Mouse (Mus musculus) kidney, postnatal 0 days (tissue): ENCODE measurements around the gene Wdr66. TPM values are rescaled to one million over a fixed set of nuclear protein-coding genes. Genes with fewer than 3 reads are reported as not detected.
A peak's percentile ranks its signal among the peaks of the same experiment; 100 is the strongest.

Experiments used
- ATAC-seq: fragments of 200-750 bp; cut with Nextera tagmentation; replicated peaks from 2 replicates; pipeline ENCODE4 v1.8.0; 2017; ENCODE audit warnings: low read depth, moderate number of reproducible peaks, moderate TSS enrichment, moderate library complexity; ENCODE audit not compliant: low FRiP score
- DNase-seq: peaks from one replicate; pipeline ENCODE4 v3.0.0-alpha.2; 2016; ENCODE audit warnings: low spot score
- H3K27ac ChIP-seq: fragments of 300-500 bp; sonication (generic); 2 replicates; pipeline ENCODE4 v1.5.1; 2014; ENCODE audit warnings: mild to moderate bottlenecking
- H3K27me3 ChIP-seq: fragments of 300-500 bp; sonication (generic); 2 replicates; pipeline ENCODE4 v1.6.1; 2014; ENCODE audit warnings: low read length, mixed read lengths; ENCODE audit not compliant: insufficient read depth
- H3K36me3 ChIP-seq: fragments of 300-500 bp; sonication (generic); 2 replicates; pipeline ENCODE4 v1.6.1; 2014; ENCODE audit warnings: low read length, mixed read lengths; ENCODE audit not compliant: insufficient read depth
- H3K4me1 ChIP-seq: fragments of 300-500 bp; sonication (generic); replicated peaks from 2 replicates; pipeline ENCODE4 v1.6.1; 2014; ENCODE audit warnings: antibody characterized with exemption, low read length, mixed read lengths; ENCODE audit not compliant: insufficient read depth
- H3K4me2 ChIP-seq: fragments of 300-500 bp; sonication (generic); 2 replicates; pipeline ENCODE4 v1.6.1; 2014; ENCODE audit warnings: mild to moderate bottlenecking, low read length, moderate library complexity, mixed read lengths
- H3K4me3 ChIP-seq: fragments of 300-500 bp; sonication (generic); replicated peaks from 2 replicates; pipeline ENCODE4 v1.5.1; 2014; ENCODE audit warnings: low read depth, low read length
- H3K9ac ChIP-seq: fragments of 300-500 bp; sonication (generic); 2 replicates; pipeline ENCODE4 v1.6.1; 2014; ENCODE audit warnings: low read depth, low read length
- H3K9me3 ChIP-seq: fragments of 300-500 bp; sonication (generic); replicated peaks from 2 replicates; pipeline ENCODE4 v1.6.1; 2016; ENCODE audit warnings: low read length, inconsistent platforms, mixed read lengths
- CTCF ChIP-seq: IDR thresholded peaks from 2 replicates; pipeline ENCODE4 v1.5.1; 2016; ENCODE audit warnings: antibody characterized with exemption, low read depth, mild to moderate bottlenecking, moderate library complexity
- WGBS: fragments of 180-500 bp; shearing (Covaris S2); extraction: QIAGEN DNeasy Blood & Tissue Kit; methylation state at CpG from one replicate; pipeline ENCODE4 v1.1.7; 2014; 5-methylcytosine and 5-hydroxymethylcytosine counted together
- polyA plus RNA-seq: library from polyadenylated mRNA; unstranded; fragments of >200 nt; fragmentation: Nextera tagmentation; extraction: Ambion mirVana; gene quantifications from 2 replicates; pipeline ENCODE4 v1.2.1, GENCODE M21; 2015

Wdr66 gene
- polyA plus RNA-seq, 1 experiment from 2014 or later: 1.6 TPM

- H3K4me3 ChIP-seq: no peak overlapping the region
- H3K4me2 ChIP-seq: no peak overlapping the region
- H3K27ac ChIP-seq: no peak overlapping the region
- no peak for TF ChIP-seq CTCF
- no peak overlapping the region for H3K9ac ChIP-seq
- DNase-seq: no peak
- H3K27me3 ChIP-seq: no peaks in the 10 kb centered on the region
- no peaks in the 10 kb centered on the region for H3K36me3 ChIP-seq
- no peaks in the 10 kb centered on the region for H3K4me1 ChIP-seq
- no peaks in the 10 kb centered on the region for H3K9me3 ChIP-seq
- 86% methylated on average over 6 of the region's 6 CpGs for WGBS
- ATAC-seq: no peak
These were observed 81.7 kb downstream of the Wdr66 start for GRCm38 (mm10) chr5:123333566-123333965.

- Histone ChIP-seq H3K27me3 (no peaks in the 10 kb centered on the region), H3K4me3 (no peak overlapping the region), H3K4me1 (no peaks in the 10 kb centered on the region), H3K36me3 (no peaks in the 10 kb centered on the region), H3K4me2 (no peak overlapping the region), H3K9ac (no peak overlapping the region), H3K9me3 (no peaks in the 10 kb centered on the region), H3K27ac (no peak overlapping the region)
- DNase-seq (no peak), ATAC-seq (no peak)
- no peak for TF ChIP-seq CTCF
- WGBS: 84% methylated on average over 4 of the region's 4 CpGs
These were observed 84.5 kb downstream of the Wdr66 start for GRCm38 (mm10) chr5:123336205-123336961.

DNA sequence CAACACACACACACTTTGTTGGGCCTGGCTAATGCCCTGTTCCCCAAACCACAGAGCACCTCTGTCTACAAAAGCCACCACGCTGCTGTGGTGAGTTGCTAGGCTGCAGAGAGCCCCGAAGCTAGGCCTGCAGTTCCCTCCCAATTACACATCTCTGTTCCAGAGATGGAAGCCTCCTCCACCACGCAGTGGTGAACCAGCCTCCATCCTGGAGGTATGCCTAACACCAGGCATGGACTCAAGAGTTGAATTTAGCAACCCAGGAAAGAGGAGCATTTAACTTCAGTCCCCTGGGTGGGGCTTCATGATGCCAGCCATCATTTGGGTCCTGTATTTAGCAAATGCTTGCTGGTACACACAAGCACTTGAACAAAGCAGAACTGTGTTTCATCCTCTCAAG, 86.6 kb downstream of the Wdr66 start:
- ATAC-seq: no peak
- DNase-seq: no peak
- Histone ChIP-seq H3K9ac (no peak overlapping the region), H3K27me3 (no peaks in the 10 kb centered on the region), H3K9me3 (no peaks in the 10 kb centered on the region), H3K4me1 (no peaks in the 10 kb centered on the region; the same call in 1 of the 2 replicates), H3K4me3 (no peak overlapping the region), H3K4me2 (no peak overlapping the region), H3K27ac (no peak overlapping the region), H3K36me3 (no peaks in the 10 kb centered on the region)
- 70% methylated on average over 3 of the region's 3 CpGs for WGBS
- TF ChIP-seq CTCF: no peak

- Histone ChIP-seq H3K36me3 (no peaks in the 10 kb centered on the region), H3K4me1 (peaks cover 10% of the 10 kb centered on the region; the same call in 1 of the 2 replicates), H3K4me2 (peak within 1 kb of the TSS; percentile 95), H3K4me3 (peak within 1 kb of the TSS; percentile 97), H3K9ac (peak within 1 kb of the TSS; percentile 97), H3K27me3 (no peaks in the 10 kb centered on the region), H3K9me3 (no peaks in the 10 kb centered on the region), H3K27ac (peak within 1 kb of the TSS; percentile 99)
- peak; percentile 49; the same call in 1 of the 2 replicates for TF ChIP-seq CTCF
- under 1% methylated on average over 67 of the region's 69 CpGs for WGBS
- peak; percentile 88 for DNase-seq
- peak; percentile 78 for ATAC-seq
These were observed 92.1 kb downstream of the Wdr66 start, which contains the start of gene Bcl7a for GRCm38 (mm10) chr5:123343707-123344627. Gene Bcl7a, plus strand, starts transcription at chr5:123343834.

DNA sequence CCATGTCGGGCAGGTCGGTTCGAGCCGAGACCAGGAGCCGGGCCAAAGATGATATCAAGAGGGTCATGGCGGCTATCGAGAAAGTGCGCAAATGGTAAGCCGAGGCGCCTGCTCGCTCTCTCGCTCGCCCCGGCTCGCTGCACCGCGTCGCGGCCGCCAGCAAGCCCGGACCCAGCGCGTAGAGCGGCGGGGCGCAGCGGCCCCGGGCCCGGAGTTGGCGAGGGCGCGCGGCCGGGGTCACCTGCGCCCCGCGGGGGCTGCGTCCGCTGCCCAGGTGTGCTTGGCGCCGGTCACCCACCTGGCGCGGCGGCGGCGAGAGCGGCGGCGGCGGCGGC, 92.7 kb downstream of the Wdr66 start:
- WGBS: under 1% methylated on average over 50 of the region's 51 CpGs
- Histone ChIP-seq H3K4me2 (peak overlapping the region; percentile 95), H3K9me3 (no peaks in the 10 kb centered on the region), H3K27ac (peak overlapping the region; percentile 99), H3K4me1 (peaks cover 10% of the 10 kb centered on the region; the same call in 1 of the 2 replicates), H3K9ac (peak overlapping the region; percentile 97), H3K27me3 (no peaks in the 10 kb centered on the region), H3K4me3 (peak overlapping the region; percentile 97), H3K36me3 (no peaks in the 10 kb centered on the region)
- no peak for TF ChIP-seq CTCF
- ATAC-seq (peak; percentile 40; the same call in 1 of the 2 replicates), DNase-seq (no peak)
